ENCODE assay signal across 21 mouse cellular contexts in genomic region chr14:34227981-34228380, GRCm38 (mm10). TPM values are rescaled to one million over a fixed set of nuclear protein-coding genes. Genes with fewer than 3 reads are reported as not detected.
"Had no signal": no experiment of that assay in that cellular context is flagged by ENCODE, and none has a peak within 500 bp of the region (broad histone marks: within the 10 kb centered on the region; RNA-seq: fewer than 3 reads in every experiment).

No protein-coding gene starts in this region.

- ATAC-seq: liver, postnatal 0 days; lung, postnatal 0 days; midbrain, embryonic 13.5 days; midbrain, embryonic 16.5 days had no signal

- H3K4me2 ChIP-seq: liver, embryonic 13.5 days; liver, embryonic 15.5 days; lung, embryonic 15.5 days; midbrain, embryonic 13.5 days; neural tube, embryonic 12.5 days; stomach, embryonic 15.5 days had no signal

- H3K9me3 ChIP-seq: liver, embryonic 13.5 days; liver, embryonic 15.5 days; lung, embryonic 15.5 days; midbrain, embryonic 13.5 days; neural tube, embryonic 12.5 days; stomach, embryonic 15.5 days had no signal

- H3K27me3 ChIP-seq: liver, embryonic 13.5 days; liver, embryonic 15.5 days; lung, embryonic 15.5 days; midbrain, embryonic 13.5 days; neural tube, embryonic 12.5 days; stomach, embryonic 15.5 days had no signal

- H3K4me1 ChIP-seq: liver, embryonic 13.5 days; liver, embryonic 15.5 days; lung, embryonic 15.5 days; midbrain, embryonic 10.5 days; midbrain, embryonic 13.5 days; neural tube, embryonic 12.5 days; stomach, embryonic 15.5 days had no signal

- H3K36me3 ChIP-seq: liver, embryonic 15.5 days; lung, embryonic 15.5 days; midbrain, embryonic 10.5 days; midbrain, embryonic 13.5 days; neural tube, embryonic 12.5 days; stomach, embryonic 15.5 days had no signal

- DNase-seq: liver, embryonic 13.5 days; liver, postnatal 0 days; lung, adult 2 months; lung, postnatal 14 days; lung, postnatal 36 days; right cerebral cortex, postnatal 14 days; thymus, adult 2 months; thymus, postnatal 25 days; thymus, postnatal 4 days had no signal

- H3K4me3 ChIP-seq: liver, embryonic 13.5 days; liver, embryonic 15.5 days; lung, embryonic 15.5 days; midbrain, embryonic 10.5 days; midbrain, embryonic 13.5 days; neural tube, embryonic 12.5 days; stomach, embryonic 15.5 days had no signal

- H3K27ac ChIP-seq: liver, embryonic 13.5 days; liver, embryonic 15.5 days; lung, embryonic 15.5 days; macrophage; midbrain, embryonic 10.5 days; midbrain, embryonic 13.5 days; neural tube, embryonic 12.5 days; stomach, embryonic 15.5 days had no signal

- H3K9ac ChIP-seq: liver, embryonic 13.5 days; liver, embryonic 15.5 days; liver, postnatal 0 days; lung, embryonic 15.5 days; midbrain, embryonic 13.5 days; neural tube, embryonic 12.5 days; stomach, embryonic 15.5 days had no signal

RNA-seq across cellular contexts. Expression of gene Syt15, which starts 8.6 kb away (rescaled TPM):
- total RNA-seq: megakaryocyte progenitor cell, adult 5-6 weeks; megakaryocyte-erythroid progenitor cell, adult 5-6 weeks; neutrophil, adult 5-6 weeks had no signal
- polyA plus RNA-seq: macrophage had no signal

RNA-seq across cellular contexts. Expression of gene Gprin2, which starts 26.5 kb away (rescaled TPM):
- total RNA-seq: megakaryocyte progenitor cell, adult 5-6 weeks; megakaryocyte-erythroid progenitor cell, adult 5-6 weeks; neutrophil, adult 5-6 weeks had no signal
- polyA plus RNA-seq: macrophage had no signal
